Mouse (Mus musculus): Measurements from ENCODE around the gene Arid1b.

The Arid1b gene

GRCm38 (mm10) chr17:5254717-5255617 lies 260.8 kb downstream of the Arid1b start:
- no peak for DNase-seq

GRCm38 (mm10) chr17:5255618-5255933 lies 261.4 kb downstream of the Arid1b start:
- DNase-seq, result no peak

- no peak for DNase-seq
Measured at GRCm38 (mm10) chr17:5258978-5259377, 264.8 kb downstream of the Arid1b start.

- no peak for DNase-seq
Measured at GRCm38 (mm10) chr17:5261131-5261651, 267.1 kb downstream of the Arid1b start.

GRCm38 (mm10) chr17:5261874-5262605 lies 267.9 kb downstream of the Arid1b start:
- DNase-seq, result no peak

GRCm38 (mm10) chr17:5262788-5263187 lies 268.7 kb downstream of the Arid1b start:
- DNase-seq, result no peak

GRCm38 (mm10) chr17:5264783-5265182 lies 270.7 kb downstream of the Arid1b start:
- no peak for DNase-seq

GRCm38 (mm10) chr17:5265615-5266014 lies 271.5 kb downstream of the Arid1b start:
- no peak for DNase-seq

GRCm38 (mm10) chr17:5267747-5268146 lies 273.6 kb downstream of the Arid1b start:
- no peak for DNase-seq

- DNase-seq, result no peak
Measured at GRCm38 (mm10) chr17:5269302-5269701, 275.2 kb downstream of the Arid1b start.

- DNase-seq, result no peak
Measured at GRCm38 (mm10) chr17:5269774-5270173, 275.6 kb downstream of the Arid1b start.

- no peak for DNase-seq
Measured at GRCm38 (mm10) chr17:5270823-5271222, 276.7 kb downstream of the Arid1b start.

GRCm38 (mm10) chr17:5273118-5273517 lies 279.0 kb downstream of the Arid1b start:
- no peak for DNase-seq

- no peak for DNase-seq
Measured at GRCm38 (mm10) chr17:5273685-5274084, 279.6 kb downstream of the Arid1b start.

- no peak for DNase-seq
Measured at GRCm38 (mm10) chr17:5274429-5274828, 280.3 kb downstream of the Arid1b start.

GRCm38 (mm10) chr17:5275749-5276148 lies 281.6 kb downstream of the Arid1b start:
- no peak for DNase-seq

- DNase-seq, result no peak
Measured at GRCm38 (mm10) chr17:5277137-5277871, 283.2 kb downstream of the Arid1b start.

- no peak for DNase-seq
Measured at GRCm38 (mm10) chr17:5280499-5281053, 286.4 kb downstream of the Arid1b start.

- no peak for DNase-seq
Measured at GRCm38 (mm10) chr17:5284783-5285182, 290.7 kb downstream of the Arid1b start.

GRCm38 (mm10) chr17:5285877-5286440 lies 291.8 kb downstream of the Arid1b start:
- peak in 1 of 2 experiments; percentile 8 for DNase-seq

GRCm38 (mm10) chr17:5286571-5287209 lies 292.6 kb downstream of the Arid1b start:
- DNase-seq, result no peak

GRCm38 (mm10) chr17:5287210-5287591 lies 293.1 kb downstream of the Arid1b start:
- DNase-seq, result no peak
